Mouse (Mus musculus) gastrocnemius, adult 18-20 months (tissue): ENCODE measurements around the gene Vwa7. TPM values are rescaled to one million over a fixed set of nuclear protein-coding genes. Genes with fewer than 3 reads are reported as not detected.
A peak's percentile ranks its signal among the peaks of the same experiment; 100 is the strongest.
"Not testable (repeated sequence)": the region's sequence is repeated elsewhere in the genome, so short reads cannot be mapped to it uniquely, and the experiment has no call there.

Experiments
- DNase-seq: peaks from one replicate; pipeline ENCODE4 v3.0.0; 2021; ENCODE audit warnings: low spot score
- long read RNA-seq, 2 experiments: library from polyadenylated mRNA; stranded (forward); transcript quantifications; one replicate each; pipeline ENCODE4 v2.0.0; 2021
- total RNA-seq, 2 experiments: library from RNA; stranded (reverse); gene quantifications; 2 replicates each; pipeline ENCODE4 v1.2.3; 2021

The Vwa7 gene
- 10 to 100 TPM; 13.2 to 16.8 TPM for total RNA-seq
- long read RNA-seq, experiment 1, full-length matches to known transcripts = 4 of 16 reads
- long read RNA-seq, experiment 1, partial matches to known transcripts = 5 of 16 reads
- long read RNA-seq, experiment 1, other reads (novel, unspliced or antisense) = 7 of 16 reads
- long read RNA-seq, experiment 2, full-length matches to known transcripts = 5 of 14 reads
- long read RNA-seq, experiment 2, partial matches to known transcripts = 2 of 14 reads
- long read RNA-seq, experiment 2, other reads (novel, unspliced or antisense) = 7 of 14 reads

- peak; percentile 48 for DNase-seq
Observed at GRCm38 (mm10) chr17:35016376-35016775, at the start of gene Vwa7. Gene Vwa7 (plus strand): TSS chr17:35016579.

DNA sequence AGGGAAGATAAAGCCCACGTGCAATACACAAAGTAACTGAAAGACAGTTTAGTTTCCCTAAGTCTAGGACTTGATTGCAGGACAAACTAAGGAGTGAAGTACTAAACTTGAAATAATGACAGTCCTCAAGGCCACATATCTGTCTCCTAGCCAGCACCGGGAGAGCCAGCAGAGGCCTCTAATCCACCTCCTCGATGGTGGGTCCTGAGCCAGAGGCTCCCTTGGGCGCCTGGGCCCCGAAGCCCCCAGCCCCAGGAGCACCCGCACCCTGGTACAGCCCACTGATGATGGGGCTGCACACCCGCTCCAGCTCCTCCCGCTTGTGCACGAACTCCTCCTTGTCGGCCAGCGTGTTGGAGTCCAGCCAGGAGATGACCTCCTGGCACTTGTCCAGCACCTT is 46.6 kb upstream of the Vwa7 start, which contains the start of gene Gm20481:
Gene Gm20481 (plus strand): TSS at position 91 of the 400 bp plus-strand sequence.
- not testable (repeated sequence) for DNase-seq

GRCm38 (mm10) chr17:34970850-34971249 is 45.5 kb upstream of the Vwa7 start:
- not testable (repeated sequence) for DNase-seq

- not testable (repeated sequence) for DNase-seq
Observed at GRCm38 (mm10) chr17:34971694-34972068, 44.7 kb upstream of the Vwa7 start.

DNA sequence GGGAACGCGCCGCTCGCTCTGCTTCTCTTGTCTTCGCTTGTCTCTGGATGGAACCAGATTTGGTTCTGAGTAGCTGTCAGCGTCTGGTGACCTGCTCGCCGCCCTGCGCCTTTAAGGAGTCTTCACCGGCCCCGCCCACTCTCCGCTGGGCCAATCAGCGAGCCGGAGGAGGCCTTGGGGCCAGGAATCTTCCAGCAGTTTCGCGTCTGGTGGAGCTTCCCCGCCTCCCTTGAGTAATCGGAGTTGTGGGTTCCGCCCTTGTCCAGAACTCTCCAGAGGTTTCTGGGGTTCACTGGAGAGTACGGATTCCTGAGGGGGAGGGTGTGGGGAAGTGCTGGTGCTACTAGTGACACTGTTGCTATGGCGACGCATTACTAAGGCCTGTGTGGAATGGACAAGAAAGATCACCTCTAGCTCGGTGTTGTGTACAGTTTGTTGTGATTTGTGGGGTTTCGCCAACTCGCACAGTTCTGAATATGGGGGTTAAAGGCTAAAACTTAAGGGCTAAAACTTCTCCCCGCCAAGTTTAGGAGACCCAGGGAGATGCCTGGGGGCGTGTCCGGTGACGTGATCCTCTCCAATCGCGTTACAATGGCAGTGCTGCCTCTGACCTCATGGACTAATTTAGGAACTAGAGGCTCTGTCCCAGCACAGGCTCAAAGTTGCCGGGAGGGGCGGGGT is 44.2 kb upstream of the Vwa7 start, which contains the start of the genes Hspa1a and Hspa1l:
Gene Hspa1a (minus strand): TSS at position 88 of the 681 bp plus-strand sequence.
Gene Hspa1l (plus strand): TSS at position 635 of the 681 bp plus-strand sequence.
- peak; percentile 89 for DNase-seq

DNA sequence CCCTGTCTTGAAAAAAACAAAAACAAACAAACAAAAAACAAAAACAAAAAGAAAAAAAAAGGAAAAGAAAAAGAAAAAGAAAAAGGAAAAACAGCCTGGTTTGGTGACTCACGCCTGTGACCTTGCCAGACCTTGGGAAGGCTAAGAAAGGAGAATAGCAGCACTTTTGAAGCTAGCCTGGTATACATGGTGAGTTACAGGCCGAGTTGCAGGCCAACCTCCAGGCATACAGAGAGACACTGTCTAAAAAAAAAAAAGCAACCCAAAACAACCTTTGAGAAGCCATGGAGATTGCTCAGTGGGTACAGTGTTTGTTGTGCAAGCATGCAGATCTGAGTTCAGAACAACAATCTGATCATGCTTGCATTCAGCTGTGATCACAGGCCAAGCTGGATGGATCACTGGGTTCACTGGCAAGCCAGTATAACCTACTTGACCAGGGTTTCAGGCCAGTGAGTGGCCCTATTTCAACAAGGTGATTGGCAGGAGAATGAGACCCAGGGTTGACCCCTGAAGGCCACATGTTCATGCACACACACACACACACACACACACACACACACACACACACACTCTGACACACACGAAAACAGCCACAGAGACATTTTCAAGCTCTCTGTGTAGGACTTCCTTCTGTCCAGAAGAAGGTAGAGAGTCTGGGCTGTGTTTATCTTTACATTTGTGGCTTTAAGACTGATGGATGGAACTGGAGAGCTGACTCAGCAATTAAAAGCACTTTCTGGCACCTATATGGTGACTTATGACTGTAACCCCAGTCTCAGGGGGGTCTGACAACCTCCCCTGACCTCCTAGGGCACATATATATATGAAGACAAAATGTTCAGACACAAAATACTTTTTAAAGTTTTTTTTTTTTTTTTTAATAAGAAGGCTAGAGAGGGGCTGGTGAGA is 40.5 kb upstream of the Vwa7 start:
- DNase-seq = no peak

DNA sequence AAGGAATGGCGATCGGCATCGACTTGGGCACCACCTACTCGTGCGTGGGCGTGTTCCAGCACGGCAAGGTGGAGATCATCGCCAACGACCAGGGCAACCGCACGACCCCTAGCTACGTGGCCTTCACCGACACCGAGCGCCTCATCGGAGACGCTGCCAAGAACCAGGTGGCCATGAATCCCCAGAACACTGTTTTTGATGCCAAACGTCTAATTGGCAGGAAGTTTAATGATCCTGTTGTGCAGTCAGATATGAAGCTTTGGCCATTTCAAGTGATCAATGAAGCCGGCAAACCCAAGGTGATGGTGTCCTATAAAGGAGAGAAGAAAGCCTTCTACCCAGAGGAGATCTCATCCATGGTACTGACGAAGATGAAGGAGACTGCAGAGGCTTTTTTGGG is 39.4 kb upstream of the Vwa7 start:
- no peak for DNase-seq

DNA sequence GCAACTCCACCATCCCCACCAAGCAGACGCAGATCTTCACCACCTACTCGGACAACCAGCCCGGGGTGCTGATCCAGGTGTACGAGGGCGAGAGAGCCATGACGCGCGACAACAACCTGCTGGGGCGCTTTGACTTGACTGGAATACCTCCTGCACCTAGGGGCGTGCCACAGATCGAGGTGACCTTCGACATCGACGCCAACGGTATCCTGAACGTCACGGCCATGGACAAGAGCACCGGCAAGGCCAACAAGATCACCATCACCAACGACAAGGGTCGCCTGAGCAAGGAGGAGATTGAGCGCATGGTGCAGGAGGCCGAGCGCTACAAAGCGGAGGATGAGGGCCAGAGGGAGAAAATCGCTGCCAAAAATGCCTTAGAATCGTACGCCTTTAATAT is 38.1 kb upstream of the Vwa7 start:
- no peak for DNase-seq

DNA sequence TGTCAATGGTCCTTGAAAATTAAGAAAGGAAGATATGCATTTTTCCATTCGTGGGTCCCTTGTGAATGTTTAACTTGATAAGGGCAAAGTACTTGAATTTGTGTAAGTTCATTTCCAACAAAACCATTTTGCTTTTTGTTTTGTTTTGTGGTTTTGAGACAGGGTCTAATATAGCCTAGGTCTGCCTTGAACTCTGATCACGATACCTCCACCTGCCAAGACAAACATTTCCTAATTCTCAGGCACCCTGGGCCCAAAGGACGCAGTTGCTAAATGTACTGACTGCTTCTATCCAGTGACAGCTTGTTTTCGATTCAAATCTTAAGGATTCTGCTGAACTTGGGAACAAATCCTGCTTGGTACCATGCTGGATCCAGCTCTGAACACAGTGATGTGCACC is 36.7 kb upstream of the Vwa7 start:
- DNase-seq = no peak

- DNase-seq = peak; percentile 60
Observed at GRCm38 (mm10) chr17:34980655-34981054, 35.7 kb upstream of the Vwa7 start.

GRCm38 (mm10) chr17:34981690-34982180 is 34.6 kb upstream of the Vwa7 start, which contains the start of gene Lsm2:
Gene Lsm2 (plus strand): TSS chr17:34981862.
- peak; percentile 92 for DNase-seq

DNA sequence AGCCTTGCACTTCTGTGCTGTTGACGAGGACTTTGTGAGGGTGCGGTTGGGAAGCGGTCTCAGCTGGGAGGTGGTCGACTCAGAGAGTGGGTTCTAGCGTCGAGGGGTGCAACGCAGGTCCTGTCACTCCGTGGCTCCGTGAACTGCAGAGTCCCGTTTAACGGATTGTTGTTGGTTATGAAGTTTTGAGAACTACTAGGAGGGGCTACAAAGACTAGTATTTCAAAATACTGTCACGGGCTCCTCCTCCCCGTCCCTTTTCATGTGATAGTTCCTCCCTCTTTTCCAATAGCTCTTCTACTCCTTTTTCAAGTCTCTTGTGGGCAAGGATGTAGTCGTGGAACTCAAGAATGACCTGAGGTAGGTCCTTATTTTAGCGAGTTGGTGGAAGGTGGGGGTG is 34.1 kb upstream of the Vwa7 start:
- no peak for DNase-seq

DNA sequence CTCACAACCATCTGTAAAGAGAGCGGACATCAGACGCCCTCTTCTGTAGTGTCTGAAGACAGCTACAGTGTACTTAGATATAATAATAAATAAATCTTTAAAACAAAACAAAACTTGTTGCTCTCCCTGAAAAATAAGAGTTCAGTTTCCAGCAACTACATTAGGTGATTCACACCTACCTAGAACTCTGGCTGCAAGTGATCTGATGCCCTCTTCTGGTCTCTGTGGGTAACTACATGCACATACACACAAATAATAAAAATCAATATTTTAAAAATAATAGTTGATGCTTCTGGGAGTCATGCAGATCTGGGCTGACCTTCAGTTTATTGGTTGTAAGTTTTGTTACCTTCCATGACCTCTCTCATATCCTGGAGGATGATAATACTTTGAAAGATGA is 32.2 kb upstream of the Vwa7 start:
- DNase-seq = no peak

GRCm38 (mm10) chr17:34994751-34995150 is 21.6 kb upstream of the Vwa7 start:
- DNase-seq = no peak

GRCm38 (mm10) chr17:34995192-34995591 is 21.2 kb upstream of the Vwa7 start:
- not testable (repeated sequence) for DNase-seq

DNA sequence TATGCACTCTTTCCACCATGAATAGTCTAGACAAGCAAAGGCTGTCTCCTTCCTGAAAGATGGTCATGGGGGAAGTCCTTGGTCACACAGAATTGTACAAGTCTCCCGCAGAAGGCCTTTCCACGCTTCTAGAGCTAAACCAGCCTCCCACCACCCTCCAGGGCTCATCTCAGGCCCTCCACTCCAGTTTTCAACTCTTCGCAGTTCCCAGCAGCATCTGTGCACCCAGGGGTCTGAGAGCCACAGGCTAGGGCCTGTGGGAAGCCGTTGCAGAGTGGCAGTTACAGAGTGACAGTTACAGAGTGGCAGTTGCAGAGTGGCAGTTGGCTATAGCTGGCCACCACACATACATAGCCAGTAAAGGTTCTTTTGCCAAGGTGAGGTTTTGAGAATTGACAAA is 20.5 kb upstream of the Vwa7 start:
- not testable (repeated sequence) for DNase-seq

DNA sequence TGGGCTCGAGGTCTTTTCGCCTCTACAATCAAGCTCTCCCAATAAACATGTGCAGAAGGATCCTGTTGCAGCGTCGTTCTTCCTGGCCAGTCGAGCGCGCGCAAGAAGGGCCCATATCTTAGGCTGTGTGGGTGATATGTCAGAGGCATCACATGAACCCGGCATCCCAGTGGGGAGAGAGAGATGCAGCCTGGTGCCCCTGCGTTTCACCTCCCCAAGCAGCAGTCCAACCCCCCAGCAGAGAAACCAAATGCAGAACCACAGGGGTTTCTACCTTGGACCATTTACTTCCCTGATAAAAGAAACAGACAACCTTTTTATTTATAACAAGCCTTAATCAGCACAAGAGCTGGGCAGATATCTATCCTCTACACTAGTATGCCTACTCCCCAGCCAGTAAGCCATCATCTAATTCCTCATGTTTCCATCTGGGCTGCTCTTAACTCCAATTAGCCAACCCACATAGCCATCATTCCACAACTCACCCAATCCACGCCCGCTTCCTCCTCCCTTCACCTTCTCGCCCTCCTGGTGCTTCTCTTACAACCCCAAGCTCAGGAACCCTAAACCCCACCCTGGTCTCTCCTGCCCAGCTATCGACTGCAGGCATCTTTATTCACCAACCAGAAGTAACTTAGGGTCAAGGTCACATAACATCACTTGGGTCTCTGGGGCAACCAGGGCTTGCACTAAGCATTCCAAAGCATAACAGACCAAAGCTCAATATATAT is 19.8 kb upstream of the Vwa7 start:
- DNase-seq = no peak

GRCm38 (mm10) chr17:34997142-34997483 is 19.3 kb upstream of the Vwa7 start:
- DNase-seq = no peak

- DNase-seq = no peak
Observed at GRCm38 (mm10) chr17:34998526-34999430, 17.6 kb upstream of the Vwa7 start.
